Mouse (Mus musculus) liver, embryonic 14.5 days (tissue): ENCODE measurements around the gene Hoxa2.

ENCODE experiments used
- CTCF ChIP-seq: IDR thresholded peaks from 2 replicates; pipeline ENCODE4 v1.5.1; 2016; ENCODE audit warnings: antibody characterized with exemption, low read depth, control low read depth
- EP300 ChIP-seq: IDR thresholded peaks from 2 replicates; pipeline ENCODE4 v1.6.1; 2016; ENCODE audit warnings: antibody characterized with exemption, low read depth

DNA sequence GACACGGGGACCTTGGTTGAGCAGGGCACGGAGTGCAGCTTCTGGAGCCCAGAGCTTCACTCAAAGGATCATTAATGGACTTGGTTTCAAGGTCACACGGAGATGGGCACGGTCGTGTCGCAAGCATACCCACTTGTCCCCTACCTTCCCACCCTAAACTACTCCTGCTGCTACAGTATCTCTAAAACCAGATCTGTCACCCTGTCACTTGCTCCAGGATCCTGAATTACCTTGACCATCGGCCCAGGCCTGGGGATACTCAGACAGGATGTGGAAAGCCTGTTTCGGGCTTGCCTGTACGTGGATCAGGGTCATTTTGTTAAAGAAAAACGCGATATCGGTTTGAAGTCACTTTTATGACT is 45.0 kb upstream of the Hoxa2 start:
- TF ChIP-seq CTCF (no peak), EP300 (no peak)
